Mouse (Mus musculus) spleen, adult 18-20 months (tissue): ENCODE data around the gene Scn1b.

ENCODE experiments used
- DNase-seq, 2 experiments: peaks; one replicate each; pipeline ENCODE4 v3.0.0; 2022; ENCODE audit warnings: mixed read lengths in 2 of 2

Scn1b gene

DNA sequence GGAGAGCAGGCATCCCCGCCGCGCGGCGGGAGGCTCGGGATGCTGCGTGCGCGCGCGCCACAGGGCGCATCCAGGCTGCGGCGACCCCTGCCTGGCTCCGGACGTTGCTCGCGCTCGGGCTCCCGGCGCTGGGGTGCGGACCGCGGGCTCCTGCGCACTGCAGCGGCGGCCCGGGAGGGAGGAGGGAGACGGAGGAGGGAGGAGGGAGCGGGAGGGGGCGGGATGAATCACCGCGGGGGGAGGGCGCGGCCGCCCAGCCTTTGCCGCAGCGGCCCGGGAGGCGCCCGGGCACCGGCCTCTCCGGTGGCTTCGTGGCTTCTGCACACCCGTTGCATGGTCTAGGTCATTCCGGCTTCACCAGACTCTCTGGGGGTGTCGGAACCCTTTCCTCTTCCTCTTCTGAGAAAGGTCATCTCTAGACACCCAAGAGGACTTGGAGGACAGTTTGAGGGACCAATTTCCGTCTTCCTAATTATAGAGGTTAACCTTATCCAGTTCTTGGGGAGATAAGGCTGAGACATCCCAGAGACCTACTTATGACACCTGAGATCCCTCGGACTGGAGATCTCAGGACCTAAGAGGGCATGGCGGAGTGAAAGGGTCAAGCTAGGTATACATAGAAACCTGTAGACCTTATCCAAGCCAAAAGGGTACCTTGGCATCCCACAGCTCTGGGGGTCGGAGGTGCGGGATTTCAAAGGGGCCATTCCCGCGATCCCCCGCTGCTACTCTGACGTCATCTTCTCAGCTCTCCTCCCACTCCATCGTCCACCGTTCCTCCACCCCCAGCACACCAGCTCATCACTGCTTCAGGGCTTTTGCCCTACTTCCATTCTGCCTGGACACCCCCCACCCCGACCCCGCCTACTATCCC is at the start of gene Scn1b:
Scn1b (minus strand) TSS at position 153 of the 874 bp plus-strand sequence.
- peak in 1 of 2 experiments; percentile 28 for DNase-seq

DNA sequence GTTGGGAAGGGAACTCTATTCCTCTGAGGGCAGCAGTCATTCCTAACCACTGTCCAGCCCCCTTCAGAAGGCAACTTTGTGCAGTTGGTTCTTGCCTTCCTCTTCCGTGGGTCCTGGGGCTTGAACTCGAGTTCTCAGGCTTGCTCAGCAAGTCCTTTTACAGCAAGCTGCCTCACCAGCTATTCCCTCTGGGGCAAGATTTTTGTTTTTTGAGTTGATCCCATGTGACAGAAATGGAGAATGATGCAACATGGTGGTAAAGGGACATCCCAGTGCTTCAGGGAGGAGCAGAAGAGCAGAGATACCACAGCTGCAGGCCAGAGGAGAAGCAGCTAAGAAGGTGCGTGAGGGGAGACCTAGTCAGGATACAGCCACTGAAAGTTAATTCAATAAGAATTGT is 48.3 kb upstream of the Scn1b start:
- DNase-seq = no peak

DNA sequence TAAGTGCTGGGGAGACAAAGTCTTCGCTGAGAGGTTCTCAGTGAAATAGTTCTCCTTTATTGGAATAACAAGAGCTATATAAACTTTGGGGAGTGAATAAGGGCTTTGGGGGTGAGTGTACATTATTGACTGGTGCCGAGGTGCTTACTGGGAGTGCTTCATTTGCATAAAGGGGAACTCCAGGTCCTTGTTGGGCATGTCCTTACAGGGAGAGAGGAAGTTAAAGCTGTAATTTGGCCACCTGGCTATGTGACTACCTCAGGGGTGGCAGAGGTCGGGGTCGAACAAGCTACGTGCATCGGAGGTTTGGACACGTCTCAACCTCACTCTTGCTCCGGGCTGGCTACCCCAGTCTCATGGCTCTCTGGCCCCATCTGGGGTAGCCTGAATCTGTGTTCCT is 47.7 kb upstream of the Scn1b start:
- DNase-seq = no peak

DNA sequence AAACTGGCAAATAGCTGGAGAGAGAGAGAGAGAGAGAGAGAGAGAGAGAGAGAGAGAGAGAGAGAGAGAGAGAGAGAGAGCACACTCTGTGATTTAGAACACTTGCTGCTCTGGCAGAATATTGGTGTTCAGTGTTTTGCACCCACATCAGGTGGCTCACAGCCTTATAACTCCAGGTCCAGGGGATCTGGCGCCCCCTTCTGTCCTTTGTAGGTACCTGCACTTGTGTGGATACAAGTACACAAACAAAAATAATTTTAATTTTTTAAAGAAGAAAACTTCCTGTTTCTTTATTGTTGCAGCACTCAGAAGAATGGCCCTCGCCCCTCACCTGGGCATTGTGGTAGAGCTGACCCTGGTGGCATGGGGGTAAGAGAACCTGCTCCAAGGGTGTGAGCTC is 45.4 kb upstream of the Scn1b start:
- peak in 1 of 2 experiments; percentile 56 for DNase-seq

DNA sequence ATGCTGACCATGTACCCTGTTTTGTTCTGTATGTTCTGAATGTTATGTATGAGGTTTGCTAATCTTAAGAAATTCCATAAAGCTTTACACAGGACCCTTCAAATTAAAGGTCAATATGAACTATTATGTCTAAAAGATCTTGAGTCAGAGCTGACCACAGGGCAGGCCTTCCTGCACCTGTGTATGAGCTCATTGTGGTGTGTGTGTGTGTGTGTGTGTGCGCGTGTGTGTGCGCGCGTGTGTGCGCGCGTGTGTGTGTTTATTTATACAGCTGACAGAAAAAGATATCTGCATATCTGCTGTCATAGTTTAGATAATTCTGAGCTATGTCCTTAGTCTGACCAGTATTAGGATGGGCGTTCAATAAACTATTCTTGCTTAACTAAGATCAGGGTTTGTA is 43.7 kb upstream of the Scn1b start:
- DNase-seq = no peak

DNA sequence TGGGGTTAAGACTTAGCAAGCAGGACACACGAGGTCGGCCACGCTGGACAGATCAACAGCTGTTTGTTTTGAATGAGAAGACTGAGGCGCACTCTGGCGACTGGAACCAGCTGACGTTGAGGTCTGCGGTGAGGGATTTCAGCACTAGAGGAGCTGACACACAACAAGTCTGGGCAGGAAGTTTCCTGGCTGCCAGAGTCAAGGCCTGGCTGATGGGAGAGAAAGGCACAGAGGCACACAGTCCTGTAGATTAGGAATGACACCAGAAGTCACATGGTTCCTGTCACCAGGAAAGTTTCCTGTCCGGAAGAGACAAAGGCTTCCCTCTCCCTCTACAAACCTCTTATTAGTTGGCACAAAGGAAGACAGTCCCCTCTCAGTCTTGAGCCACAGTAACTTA is 41.6 kb upstream of the Scn1b start:
- DNase-seq = no peak

DNA sequence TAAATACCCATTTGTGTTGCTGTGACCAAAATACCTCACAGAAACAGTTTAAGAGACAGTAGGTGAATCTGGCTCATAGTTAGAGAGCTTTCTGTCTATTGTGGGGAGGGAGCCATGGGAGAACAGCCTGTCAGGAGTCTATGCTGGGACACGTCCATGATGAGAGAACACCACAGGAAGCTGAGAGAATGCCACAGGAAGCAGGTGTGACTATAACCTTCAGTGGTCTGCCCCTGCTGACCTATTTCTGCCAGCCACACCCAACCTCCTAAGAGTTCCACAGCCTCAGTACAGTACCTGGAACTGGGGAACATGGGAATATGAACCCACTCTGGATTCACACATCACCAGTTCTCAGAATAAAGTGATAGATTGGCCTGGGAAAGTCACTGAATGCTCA is 37.9 kb upstream of the Scn1b start:
- no peak for DNase-seq

DNA sequence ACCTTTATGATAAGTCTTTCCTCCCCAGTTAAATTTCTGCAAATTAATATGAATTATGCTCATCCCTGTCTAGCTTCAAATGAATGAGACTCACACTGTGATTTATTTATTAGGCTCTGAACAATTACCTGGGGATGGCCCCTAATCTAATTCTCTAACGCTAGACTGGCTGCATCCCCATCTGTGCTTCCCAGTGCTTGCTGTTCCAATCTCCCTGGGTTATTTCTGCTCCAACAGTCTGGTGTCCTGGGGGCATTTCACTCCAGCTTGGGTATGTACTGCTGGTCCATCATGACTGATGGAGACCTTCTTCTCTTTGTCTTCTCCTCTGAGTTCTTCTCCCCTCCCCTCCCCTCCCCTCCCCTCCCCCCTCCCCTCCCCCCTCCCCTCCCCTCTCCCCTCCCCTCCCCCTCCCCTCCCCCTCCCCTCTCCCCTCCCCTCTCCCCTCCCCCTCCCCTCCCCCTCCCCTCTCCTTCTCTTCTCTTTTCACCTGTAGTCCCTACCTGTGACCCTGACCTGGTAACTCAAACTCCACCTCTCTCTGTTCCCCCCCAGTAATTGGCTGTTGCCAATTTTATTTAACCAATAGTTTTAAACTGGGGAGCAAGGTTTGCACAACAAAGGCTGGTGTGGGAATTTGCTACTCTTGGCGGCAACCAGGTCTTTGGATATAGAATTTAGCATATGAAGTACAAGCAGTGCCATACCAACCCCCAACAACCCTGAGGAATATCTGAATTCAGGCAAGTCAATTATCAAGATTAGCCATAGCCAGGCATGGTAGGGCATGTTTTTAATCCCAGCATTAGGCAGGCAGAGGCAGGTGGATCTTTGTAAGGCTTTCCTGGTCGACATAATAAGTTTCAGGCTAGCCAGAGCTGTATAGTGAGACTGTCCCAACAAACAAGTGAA is 37.1 kb upstream of the Scn1b start:
- no peak for DNase-seq

DNA sequence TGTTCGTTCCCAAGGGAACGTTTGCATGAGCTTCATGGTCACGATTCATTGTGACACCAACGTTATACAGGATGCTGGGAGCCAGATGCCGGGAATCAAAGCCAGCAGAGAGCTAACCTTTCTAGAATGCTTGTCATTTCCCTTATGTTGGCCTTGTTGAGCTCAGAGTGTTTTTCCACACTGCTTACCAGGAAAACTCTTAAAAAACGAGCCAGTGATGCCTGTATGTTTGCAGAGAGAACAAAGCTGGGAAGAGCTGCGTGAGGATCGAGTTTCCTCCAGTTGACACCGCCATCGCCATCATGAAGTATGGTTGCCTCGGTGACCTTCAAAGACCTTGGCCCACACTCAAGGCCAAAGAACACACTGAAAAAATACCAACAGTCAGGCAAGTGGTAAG is 35.5 kb upstream of the Scn1b start:
- DNase-seq = no peak

DNA sequence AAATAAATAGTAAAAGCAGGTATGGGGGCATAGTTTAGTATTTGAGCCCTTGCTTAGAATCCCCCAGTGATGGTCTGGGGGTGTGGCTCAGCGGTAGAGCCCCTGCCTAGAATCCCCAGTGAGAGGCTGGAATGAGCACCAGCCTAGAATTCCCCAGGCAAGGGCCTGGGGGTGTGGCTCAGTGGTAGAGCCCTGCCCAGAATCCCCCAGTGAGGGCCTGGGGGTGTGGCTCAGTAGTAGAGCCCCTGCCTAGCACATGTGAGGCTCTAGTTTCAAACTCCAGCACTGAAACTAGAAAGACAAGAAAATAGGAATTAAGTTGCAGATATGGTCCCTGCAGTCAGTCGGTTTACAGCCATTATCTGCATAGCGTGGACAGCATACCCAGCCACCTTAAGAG is 35.0 kb upstream of the Scn1b start:
- no peak for DNase-seq

DNA sequence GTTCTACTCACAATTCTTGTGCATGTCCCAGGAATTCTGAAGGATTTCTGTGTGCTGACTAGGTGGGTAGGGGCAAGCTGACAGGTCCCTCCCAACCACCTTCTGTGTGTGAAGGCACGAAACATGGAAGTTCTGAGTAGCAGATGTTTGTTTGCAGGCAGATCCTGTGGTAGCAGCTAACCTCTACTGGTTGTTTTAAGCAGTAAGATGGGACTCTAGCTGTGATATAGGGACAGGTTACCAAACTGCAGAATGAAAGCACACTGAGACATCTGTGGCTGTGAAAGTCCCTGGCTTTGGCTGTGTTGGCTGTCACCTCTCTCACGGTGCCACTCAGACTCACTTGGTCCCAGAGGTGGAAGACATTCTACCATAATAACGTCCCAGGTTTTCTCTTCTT is 34.4 kb upstream of the Scn1b start:
- no peak for DNase-seq

DNA sequence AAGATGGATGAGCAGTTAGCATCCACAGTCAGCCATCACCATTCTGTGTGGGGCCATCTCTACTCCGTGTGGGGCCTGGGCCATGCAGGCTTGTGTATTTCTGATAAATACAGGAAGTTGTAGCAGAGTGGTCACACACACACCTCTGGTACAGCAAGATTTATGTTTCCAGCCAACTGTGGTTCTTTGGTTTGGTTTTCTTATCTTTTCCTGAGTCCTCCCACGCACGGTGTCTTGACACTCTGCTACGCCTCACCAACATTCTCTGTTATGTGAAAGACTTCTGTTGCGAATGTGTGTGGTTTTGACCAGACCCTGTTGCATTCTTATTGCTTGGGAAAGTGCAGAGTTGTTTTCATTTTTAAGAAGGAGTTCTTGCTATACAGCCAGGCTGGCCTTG is 34.0 kb upstream of the Scn1b start:
- no peak for DNase-seq

DNA sequence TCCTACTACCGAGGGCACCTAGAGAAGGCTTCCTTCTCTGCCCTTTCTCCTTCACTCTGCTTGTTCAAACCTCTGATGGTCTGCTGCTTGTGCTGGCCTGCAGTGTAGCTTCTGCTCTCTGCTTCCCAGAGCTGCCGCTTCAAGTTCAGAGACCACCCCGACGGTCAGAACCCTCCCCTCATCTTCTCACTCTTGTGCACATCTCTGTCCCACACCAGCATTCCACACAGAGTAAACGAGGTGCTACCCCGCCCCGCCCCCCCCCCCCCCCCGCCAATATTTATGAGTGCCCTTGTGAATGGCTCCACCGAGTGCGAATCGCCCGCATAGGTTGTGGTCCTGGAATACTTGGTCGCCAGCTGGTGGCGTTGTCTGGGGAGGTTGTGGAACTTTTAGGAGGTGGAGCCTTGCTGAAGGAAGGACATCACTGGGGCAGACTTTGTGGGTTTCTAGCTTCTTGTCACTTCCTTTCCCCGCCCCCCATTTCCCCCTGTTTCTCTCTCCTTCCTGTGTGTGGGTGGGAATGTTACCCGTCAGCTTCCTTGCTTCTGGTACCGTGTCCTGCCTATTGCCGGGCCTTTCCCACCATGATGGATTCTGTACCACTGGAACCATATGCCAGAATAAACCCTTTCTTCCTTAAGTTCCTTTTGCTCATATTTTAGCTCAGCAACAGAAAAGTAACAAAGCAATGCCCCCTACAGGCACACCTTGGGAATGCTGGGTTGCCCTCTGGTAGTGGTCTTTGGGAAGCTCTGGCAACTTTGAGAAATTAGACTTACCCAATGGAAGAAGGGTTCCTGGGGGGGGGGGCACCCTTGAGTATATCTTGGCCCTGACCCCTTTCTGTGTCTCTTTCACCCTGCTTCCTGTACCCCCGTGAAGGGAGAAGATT is 29.5 kb upstream of the Scn1b start:
- peak; percentile 58 to 62 for DNase-seq

DNA sequence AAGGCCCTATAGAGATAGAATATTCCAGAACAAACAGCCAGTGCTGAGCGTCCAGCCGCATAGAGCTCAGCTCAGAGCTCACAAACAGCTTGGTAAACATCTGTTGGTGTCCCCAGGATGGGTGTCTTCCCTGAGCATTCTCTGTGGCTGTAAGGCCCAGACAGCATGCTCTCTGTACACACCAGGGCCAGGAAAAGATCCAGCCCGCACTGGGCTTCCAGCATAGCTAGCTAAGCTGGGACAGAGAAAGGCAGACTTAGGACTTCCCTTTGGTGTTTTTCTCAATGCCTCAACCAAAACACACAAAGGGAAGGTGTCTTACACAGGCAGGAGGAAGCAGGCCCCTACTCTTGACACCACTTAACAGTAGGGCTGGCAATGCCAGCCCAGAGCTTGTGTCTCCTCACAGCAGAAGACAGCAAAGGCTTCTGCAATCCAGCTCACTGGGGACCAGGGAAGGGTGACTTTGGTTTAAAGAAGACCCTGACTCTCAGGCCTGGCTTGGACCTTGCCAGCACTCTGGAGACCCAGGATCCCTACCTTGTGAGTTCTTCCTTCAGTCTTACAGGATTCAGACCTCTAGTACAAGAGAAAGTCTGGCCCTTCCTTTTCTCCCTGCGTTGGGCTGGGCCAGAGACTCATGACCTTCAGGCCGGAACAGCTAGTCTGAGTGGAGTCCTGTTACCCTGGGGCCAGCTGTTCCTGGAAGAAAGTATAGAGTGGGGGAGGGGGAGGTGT is 28.7 kb upstream of the Scn1b start, which contains the start of gene Gramd1a:
Gramd1a (minus strand) TSS at position 601 of the 738 bp plus-strand sequence.
- no peak for DNase-seq

DNA sequence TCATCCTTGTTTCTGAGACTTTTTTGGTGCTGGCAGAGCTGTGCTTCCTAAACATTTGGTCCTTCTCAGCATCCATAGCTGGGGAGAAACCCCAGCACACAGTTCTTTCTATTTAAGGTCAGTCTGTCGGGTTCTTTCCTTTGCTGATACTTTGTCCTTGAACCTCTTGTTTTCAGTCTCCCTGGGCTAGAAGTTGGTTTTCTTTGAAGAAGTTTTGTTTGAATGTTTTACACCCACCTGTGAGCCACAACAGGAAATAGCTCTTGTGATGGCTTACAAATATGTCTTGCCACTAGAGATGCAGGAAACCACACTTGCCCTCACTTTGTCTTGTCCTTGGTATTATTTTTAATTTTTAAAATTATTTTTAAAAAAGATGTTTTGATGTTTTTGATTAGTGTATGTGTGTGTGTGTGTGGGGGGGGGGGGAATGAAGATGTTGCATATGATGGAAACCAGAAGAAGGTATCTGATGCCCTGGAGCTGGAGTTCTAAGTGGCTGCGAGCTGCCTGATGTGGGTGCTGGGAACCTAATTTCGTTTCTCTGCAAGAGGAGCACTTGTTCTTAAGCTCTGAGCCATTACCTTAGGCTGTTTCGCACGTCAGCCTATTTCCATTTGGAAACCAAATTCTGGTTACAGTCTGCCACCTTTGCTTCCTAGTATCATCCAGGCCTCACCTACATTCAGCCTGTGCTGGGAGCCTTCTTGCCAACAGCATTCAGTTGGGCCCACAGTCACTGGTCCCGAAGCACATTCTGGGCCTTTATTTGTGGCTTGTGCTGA is 26.9 kb upstream of the Scn1b start:
- DNase-seq = no peak

DNA sequence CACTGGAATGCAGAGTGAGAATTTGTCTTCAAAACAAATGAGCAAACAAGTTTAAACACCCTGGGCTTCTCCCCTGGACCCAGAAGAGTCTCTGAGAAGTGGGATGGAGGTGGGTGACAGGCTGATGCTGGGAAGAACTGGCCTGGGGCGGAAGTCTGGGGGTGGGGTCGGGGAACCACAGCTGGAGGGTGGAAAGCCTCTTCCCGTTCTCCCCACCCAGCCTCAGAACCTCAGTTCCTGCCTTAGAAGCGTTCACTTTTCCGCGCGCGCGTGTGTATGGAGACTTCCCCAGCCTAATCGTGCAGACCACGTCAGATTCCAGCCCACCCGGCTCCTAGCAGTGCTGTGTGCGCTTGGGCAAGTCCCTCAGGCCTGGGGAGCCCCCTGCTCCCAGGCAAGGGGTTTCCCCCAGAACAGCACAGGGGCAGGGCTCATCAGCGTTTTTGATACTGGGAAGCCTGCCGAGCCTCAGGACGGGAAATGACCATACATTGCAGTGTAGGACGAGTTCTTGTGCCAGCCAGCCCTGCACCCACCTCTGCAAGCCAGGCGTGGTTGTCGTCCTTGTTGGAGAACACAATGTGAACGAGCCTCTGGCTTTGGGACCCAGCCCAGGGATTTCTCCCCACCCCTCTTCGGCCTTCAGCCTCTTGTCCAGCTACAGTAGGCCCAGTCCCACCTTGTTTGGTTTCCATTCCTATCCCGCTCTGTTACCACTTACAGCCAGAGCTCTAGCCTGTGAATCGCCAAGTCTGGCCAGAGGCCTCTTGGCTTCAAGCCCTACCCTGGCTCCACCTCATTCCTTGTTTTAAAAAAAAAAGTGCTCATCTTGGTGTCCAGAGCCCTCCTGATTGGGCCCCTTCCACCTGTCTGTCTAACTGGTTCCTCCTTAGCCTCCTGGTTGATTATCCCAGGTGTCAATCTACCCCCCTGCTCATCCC is 24.8 kb upstream of the Scn1b start:
- peak; percentile 63 to 71 for DNase-seq

DNA sequence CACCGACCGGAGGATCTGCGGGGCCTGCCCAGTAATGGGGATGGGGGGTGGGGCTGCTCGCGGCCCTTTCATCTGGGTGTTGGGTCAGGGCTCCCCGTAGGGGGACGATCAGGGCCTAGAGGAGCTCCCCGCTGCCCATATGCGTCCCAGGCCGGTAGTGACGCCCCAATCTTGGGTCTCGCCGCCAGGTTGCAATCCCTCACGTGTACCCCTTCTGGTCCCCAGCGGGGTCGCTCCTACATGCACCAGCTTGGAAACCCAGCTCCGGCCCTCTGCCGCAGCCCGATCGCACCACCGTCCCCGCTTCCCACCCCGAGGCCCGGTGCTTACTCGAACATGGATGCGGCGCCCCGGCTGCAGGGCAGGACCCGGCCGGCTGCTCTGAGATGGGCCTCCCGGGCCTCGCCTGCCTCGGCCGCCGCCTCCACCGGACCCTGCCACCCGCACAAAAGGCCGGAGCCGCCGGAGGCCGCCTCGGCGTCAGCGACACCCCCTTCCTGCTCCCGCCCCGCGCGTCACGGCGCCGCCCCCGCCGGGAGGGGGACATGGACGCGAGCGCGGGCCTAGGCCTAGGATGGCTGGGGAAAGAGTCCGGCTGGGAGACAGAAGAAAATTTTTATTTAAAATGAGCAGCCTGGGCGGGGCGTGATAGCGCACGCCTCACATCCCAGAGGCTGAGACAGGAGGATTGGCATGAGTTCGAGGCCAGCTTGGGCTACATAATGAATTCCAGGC is 23.9 kb upstream of the Scn1b start:
- DNase-seq = peak; percentile 83 to 91

DNA sequence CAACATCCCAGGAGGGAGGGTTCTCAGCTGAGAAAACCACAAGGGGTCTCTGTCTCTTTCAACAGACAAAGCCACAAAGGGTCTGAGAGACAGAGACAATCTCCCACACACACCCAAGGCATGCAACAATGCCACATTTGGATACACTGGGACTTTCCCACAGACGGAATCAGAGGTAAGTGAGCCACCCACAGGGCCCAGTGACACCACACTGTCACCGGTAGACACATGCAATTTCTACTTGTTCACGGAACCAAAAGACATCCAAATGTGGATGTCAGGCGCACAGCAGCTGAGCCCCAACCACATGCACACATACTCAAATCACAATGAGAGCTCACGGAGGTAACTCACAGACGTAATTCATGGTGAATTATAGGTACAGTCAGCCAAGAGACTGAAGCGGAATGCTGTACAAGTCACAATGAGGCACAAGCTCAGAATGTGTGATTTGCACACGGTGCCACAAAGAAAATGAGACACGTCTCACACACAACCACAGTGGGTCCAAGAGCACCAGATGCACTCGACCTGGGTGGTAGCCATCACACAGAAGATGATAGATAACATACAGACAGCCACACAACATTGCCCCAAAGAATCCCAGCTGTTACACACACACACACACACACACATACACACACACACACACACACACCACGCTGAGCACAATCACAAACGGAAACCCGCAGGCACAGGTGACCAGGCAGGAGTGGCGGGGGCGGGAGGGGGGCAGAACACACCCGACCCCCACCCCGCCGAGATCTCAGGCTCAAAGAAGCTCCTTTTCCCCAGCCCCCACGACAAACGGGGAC is 23.2 kb upstream of the Scn1b start:
- no peak for DNase-seq
